Mouse (Mus musculus): ENCODE measurements at regions not wholly inside any gene's neighbourhood (a gene's known extent, or its start where the extent isn't known, plus 50 kb on each side); places are given as distances from the start of the nearest gene placed in this dataset.

DNA sequence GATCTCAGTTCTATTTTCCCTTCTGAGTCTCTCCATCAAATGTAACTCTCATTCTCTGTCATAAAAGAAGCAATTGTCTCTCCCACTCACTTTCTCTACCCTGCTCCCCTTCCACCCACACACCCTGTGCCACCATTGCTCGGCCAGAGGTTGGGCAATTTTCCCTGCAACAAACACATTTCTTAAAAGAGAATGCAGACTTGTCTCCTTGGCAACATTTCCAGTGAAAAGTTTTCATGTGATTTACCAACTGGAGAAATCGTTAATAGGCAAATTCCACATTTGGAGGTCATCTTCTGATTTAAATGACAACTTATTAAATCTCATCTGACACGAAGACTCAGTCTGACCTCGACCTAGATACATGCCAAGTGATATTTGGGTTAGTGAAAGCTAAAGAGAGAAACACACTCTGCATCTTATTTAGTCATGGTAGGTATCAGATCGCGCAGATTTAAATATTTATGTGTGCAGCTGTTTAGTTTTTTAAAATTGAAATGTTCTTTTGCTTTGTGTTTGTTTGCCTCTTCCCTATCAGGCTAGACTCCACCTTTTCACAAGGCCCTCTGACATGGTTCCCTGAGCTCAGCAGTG lies 568.1 kb downstream of the 1190002N15Rik start:
- in situ Hi-C loops (cut with MboI, MseI) = loop anchor here (10.0 to 25.0 kb wide), 2 partner anchors 615 to 1457 kb away; no protein-coding TSS in a partner anchor

DNA sequence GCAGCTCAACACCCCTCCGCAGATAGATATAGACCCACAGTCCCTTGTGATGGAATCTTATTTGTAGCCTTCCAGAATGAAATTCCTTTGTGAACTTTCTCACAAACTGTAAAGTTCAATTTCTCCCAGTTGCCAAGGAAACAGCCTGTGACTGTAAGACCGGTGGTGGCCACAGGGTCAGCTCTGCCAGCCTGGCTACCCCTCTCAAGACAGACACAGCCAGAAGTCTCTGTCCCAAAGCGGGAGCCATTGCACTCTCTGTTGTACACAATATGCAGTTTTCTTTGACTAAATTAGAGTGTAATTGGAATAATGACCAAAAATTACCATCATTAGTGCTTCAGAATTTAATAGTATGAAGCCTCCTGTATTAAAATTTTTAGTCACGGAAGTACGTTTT lies 568.8 kb downstream of the 1190002N15Rik start:
- in situ Hi-C loops (cut with MboI, MseI) = loop anchor here in 1 of 2 experiments (25.0 kb wide), 1 partner anchor 1457 kb away; no protein-coding TSS in a partner anchor

DNA sequence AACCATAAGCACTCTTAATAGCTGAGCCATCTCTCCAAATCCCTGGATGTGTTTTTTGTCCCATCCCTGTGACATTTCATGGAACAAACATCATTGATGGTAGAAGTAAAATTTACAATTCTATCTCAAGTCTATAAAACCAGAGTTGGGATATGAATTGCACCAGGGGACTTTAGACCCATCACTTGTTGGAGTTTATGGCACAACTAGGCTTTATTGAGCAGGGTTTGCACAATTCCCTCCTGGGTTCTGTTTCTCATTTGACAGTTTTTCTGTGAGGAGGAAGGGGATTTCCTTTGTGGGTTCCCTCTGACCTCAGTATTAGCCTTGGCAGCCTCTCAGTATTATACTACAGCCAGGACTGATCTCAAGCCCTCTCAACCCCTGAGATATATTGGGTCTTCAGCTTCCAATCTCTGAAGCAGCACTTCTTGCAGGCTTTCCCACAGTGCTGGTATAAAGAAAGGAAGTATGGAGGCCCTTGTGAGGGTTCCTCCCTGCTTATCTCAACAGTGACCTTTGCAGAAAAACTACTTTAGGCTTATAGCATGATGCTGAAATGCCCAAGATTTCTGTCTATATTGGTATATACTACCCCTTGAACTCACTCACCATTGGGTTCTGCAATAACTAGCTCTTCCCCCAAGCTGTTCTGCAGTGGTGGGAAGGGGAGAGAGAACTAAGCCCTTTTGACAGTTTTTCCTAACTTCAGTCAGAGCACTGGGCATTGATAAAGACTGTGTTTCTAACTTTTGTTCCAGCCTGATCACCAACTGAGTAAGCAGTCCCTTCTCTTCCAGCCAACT lies 582.4 kb downstream of the 1190002N15Rik start:
- in situ Hi-C loops (cut with MboI, MseI) = loop anchor here in 1 of 2 experiments (25.0 kb wide), 1 partner anchor 1443 kb away; no protein-coding TSS in a partner anchor

DNA sequence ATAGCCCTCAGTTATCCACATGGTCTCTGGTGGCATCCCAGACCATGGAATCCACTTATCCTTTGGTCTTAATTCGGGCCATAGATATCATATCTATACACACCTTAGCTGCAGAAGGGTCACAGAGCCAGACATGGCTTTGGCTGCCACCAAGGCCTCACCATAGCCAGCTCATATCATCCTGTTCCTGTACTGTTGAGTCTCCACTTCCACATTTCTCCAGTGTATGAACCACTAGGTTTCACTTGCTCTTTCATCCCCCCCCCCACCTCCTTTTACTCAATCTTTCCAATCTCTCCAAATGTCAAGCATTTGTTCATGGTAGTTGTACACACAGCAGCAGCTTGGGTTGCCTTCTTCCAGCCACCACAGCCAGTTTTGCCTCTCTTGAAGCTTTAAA lies 589.2 kb downstream of the 1190002N15Rik start:
- in situ Hi-C loops (cut with MboI, MseI) = no loop called here

DNA sequence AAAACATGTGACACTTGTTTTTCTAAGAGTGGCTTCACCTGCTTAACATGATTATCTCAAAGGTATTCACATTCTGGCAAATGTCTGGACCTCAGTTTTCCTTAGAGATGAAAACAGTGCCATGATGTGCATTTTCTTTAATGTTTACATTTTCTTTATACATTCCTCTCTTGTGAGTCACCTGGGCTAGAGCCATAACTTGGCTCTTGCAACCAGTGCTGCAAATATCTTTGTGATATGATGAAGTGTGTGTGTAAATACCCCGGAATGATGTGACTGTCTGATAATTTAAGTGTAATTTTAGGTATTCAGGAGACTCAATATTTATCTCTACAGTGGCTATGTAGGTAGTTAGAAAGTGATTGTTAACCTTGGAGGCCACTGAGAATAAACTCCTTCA lies 590.8 kb downstream of the 1190002N15Rik start:
- in situ Hi-C loops (cut with MboI, MseI) = no loop called here

DNA sequence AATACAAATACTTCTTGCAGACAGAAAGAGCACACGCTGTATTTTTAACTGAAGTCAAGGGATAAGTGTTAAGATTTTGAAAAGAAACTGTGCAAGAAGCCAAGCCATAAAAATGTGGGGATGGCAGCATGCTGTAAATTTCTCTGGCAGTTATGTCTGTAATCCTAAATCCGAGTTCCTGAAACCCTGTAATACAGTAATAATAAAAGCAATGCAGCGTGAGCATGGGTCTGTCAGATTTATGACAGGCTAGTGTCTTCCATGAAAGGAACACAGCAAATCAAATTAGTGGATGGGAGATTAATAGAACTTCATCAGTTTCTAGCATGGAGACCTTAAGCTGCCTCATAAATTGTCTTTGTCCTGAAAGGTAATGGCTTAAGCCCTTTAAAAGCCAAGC lies 597.7 kb downstream of the 1190002N15Rik start:
- in situ Hi-C loops (cut with MboI, MseI) = no loop called here

DNA sequence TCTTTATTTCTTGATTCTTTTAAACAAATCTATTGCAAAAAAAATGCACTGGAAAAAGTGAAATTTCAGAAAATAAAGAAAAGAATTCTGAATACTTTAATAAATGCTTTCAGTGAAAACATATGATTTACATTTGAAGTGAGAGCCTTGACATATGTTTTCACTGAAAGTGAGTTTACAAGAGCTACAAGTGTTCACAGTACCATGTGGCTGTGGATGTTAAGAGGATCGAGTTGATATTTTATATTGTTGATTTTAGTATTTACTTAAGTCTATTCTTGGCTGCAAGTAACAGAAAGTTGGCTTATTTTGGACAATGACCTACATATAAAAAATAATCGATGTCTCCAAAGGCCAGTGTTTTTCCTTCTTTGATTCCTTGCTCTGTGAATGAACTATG lies 607.2 kb downstream of the 1190002N15Rik start:
- in situ Hi-C loops (cut with MboI, MseI) = no loop called here

DNA sequence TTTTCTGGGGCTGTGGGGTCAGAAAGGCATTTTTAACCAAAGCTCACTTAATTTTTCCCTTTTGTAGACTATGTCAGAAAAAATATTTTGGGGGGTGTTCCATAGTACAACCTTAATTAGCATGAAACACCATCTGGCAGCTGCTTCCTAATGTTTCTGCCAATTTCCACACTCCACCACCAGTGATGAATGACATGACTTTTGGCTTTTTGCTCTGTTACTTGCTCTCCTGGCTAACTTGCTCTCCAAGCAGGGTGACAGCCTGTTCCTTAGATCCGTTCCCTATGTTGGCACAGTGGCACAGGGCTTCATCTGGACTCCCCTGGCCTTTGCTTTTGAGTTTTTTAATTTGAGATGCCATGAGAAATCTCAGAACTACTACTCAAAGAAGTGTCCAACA lies 648.6 kb downstream of the 1190002N15Rik start:
- in situ Hi-C loops (cut with MboI, MseI) = loop anchor here in 1 of 2 experiments (5.0 kb wide), 1 partner anchor 33 kb away; no protein-coding TSS in a partner anchor

DNA sequence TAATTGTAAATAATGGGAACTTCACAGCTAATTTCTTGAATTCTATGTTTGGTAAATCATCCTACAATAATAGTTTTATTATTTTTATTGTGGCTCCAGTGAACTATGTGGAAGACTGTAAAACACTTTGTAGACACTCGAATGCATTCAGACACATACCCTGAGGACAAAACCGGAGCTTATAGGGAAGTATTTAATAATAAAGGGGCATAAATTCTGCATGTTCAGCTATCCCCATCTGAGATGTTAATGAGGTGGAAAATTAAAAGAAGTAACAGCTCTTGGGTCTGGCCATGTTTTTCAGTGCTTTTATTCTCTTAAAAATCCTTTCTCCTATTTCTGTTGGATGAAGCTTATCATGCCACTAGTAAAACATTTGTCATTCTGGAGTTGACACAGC lies 657.8 kb downstream of the 1190002N15Rik start:
- in situ Hi-C loops (cut with MboI, MseI) = no loop called here

DNA sequence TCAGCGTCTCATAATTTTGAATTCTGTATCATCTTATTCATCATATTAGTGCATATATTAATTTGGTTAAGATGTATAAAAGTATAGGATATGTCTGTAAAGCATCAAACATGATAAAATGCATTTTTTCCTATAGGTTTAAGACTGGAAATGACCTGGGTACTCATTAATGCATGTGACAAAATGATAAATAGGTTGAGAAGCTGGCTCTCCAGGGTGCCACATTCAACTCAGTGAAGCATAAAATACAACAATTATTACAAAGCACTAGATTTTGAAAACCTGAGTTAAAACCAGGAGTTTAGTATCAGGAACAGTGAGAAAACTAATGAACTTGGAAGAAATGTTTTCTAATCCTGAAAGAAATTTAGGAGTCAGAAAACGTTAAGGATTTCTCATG lies 658.3 kb downstream of the 1190002N15Rik start:
- in situ Hi-C loops (cut with MboI, MseI) = no loop called here

DNA sequence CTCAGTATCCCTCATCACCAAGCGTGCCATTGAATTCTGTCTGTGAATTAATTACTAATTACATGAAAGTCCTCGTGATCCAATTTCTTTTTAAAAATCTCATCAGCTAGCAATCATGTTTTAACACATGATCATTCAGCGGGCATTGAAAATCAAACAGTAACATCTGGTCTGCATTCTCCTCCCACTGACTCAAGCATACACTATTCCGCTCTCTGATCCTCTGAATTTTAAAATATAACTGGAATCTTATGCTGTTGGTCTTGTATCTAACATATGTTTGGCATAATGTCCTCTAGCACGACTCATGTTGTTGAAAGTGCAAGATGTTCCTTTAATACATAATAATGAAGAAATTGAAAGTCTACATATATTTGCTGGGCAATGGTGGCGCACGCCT lies 667.1 kb downstream of the 1190002N15Rik start:
- in situ Hi-C loops (cut with MboI, MseI) = no loop called here

DNA sequence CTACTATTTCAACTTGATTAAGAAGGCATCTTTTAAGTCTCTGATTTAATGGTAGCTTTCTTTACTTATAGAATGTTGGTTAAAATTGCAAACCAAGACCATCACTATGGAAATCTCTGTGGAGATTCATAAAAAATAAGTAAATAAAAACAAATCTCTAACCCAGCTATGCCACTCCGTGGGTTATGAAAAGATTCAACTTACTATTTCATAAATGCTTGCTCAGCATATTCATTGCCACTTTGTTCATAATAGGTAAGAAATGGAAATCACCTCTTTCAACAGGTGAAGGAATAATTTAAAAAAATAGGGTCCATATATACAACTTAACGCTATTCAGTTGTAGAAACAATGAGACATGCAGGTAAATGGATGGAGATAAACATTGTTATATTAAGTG lies 679.9 kb downstream of the 1190002N15Rik start:
- in situ Hi-C loops (cut with MboI, MseI) = no loop called here

DNA sequence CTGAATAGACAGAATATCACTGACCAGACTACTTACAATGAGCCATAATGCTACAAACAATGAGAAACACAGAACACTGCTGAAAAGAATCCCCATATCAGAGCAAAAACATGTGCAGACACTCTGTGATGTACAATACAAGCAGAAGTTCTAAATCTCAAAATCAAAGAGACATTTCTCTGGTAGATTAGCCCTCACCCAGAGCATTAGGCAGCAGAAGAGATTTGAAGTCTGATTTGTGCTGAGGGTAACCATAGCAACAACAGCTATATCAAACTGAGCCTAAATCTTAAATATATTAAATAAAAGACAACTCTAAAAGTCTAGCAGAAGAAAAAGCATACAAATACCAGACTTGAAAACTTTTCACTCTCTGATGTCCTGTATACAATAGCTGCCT lies 691.5 kb downstream of the 1190002N15Rik start:
- in situ Hi-C loops (cut with MboI, MseI) = no loop called here

DNA sequence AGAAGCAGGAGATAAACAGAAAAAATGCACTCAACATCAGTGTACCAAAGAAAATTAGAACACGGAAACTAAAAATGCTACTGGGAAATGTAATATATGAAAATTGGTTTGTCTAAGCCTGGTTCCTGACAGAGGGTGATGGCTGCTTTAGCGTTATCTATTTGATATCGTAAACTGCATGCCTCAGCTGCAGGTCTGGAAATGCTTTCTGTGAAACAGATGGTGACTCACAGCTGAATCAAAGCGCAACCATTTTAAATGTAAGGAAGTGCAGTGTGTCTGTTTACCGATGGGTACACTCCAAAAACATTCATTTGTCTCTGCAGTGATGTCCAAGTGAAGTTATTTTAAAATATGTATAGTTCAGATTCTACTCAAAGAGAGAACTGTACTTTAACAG lies 694.0 kb downstream of the 1190002N15Rik start:
- in situ Hi-C loops (cut with MboI, MseI) = no loop called here
